Mouse (Mus musculus) hindbrain, embryonic 13.5 days (tissue): ENCODE measurements around the gene Pitpnm3. TPM values are rescaled to one million over a fixed set of nuclear protein-coding genes. Genes with fewer than 3 reads are reported as not detected.

Experiments
- ATAC-seq: fragments of 200-750 bp; cut with Nextera tagmentation; 2 replicates; pipeline ENCODE4 v1.8.0; 2017; ENCODE audit warnings: moderate TSS enrichment; ENCODE audit not compliant: low FRiP score
- H3K27ac ChIP-seq: fragments of 300-500 bp; sonication (generic); 2 replicates; pipeline ENCODE4 v1.5.1; 2015; ENCODE audit warnings: inconsistent platforms, mild to moderate bottlenecking, moderate library complexity
- H3K27me3 ChIP-seq: fragments of 300-500 bp; sonication (generic); 2 replicates; pipeline ENCODE4 v1.6.1; 2015; ENCODE audit warnings: mild to moderate bottlenecking, inconsistent platforms
- H3K36me3 ChIP-seq: fragments of 300-500 bp; sonication (generic); 2 replicates; pipeline ENCODE4 v1.6.1; 2015; ENCODE audit warnings: mild to moderate bottlenecking, inconsistent platforms
- H3K4me1 ChIP-seq: fragments of 300-500 bp; sonication (generic); replicated peaks from 2 replicates; pipeline ENCODE4 v1.6.1; 2015; ENCODE audit warnings: inconsistent platforms
- H3K4me2 ChIP-seq: fragments of 300-500 bp; sonication (generic); 2 replicates; pipeline ENCODE4 v1.6.1; 2015; ENCODE audit warnings: inconsistent platforms, mild to moderate bottlenecking, moderate library complexity
- H3K4me3 ChIP-seq: fragments of 300-500 bp; sonication (generic); 2 replicates; pipeline ENCODE4 v1.5.1; 2015; ENCODE audit warnings: mild to moderate bottlenecking, inconsistent platforms
- H3K9ac ChIP-seq: fragments of 300-500 bp; sonication (generic); 2 replicates; pipeline ENCODE4 v1.6.1; 2015; ENCODE audit warnings: mild to moderate bottlenecking, inconsistent platforms
- H3K9me3 ChIP-seq: fragments of 300-500 bp; sonication (generic); 2 replicates; pipeline ENCODE4 v1.6.1; 2016; ENCODE audit warnings: inconsistent platforms
- WGBS: fragments of 180-500 bp; shearing (Covaris S2); methylation state at CpG from one replicate; pipeline ENCODE4 v1.1.7; 2015; 5-methylcytosine and 5-hydroxymethylcytosine counted together
- polyA plus RNA-seq: library from polyadenylated mRNA; unstranded; fragments of >200 nt; fragmentation: Nextera tagmentation; extraction: Ambion mirVana; gene quantifications from 2 replicates; pipeline ENCODE4 v1.2.1, GENCODE M21; 2015

The Pitpnm3 gene
- polyA plus RNA-seq, 1 experiment from 2014 or later, result 1.9 TPM

- Histone ChIP-seq H3K9me3 (no peaks in the 10 kb centered on the region), H3K27me3 (0 out of 2 replicates have a peak, but pooled peaks cover 3% of the 10 kb centered on the region), H3K9ac (no peak overlapping the region), H3K36me3 (no peaks in the 10 kb centered on the region), H3K4me1 (peaks cover 33% of the 10 kb centered on the region), H3K4me3 (no peak overlapping the region), H3K27ac (no peak overlapping the region), H3K4me2 (no peak overlapping the region)
- ATAC-seq, result no peak
- WGBS, result 89% methylated on average over 6 of the region's 6 CpGs
These were observed 135.4 kb downstream of the Pitpnm3 start for GRCm38 (mm10) chr11:72000194-72000593.

Other genes starting within 250 kb of the Pitpnm3 start
- gene Aipl1, start 98.3 kb downstream of the Pitpnm3 start, polyA plus RNA-seq, result 0.31 and 0.39 TPM in 2 replicates
- 43.2 and 43.6 TPM in 2 replicates for gene Pimreg, start 93.7 kb downstream of the Pitpnm3 start, polyA plus RNA-seq
- gene Gm43951, start 71.1 kb upstream of the Pitpnm3 start, polyA plus RNA-seq, result 1.3 and 1.5 TPM in 2 replicates
- gene 4933427D14Rik, start 71.7 kb upstream of the Pitpnm3 start, polyA plus RNA-seq, result 26.3 and 28.4 TPM in 2 replicates
- gene Txndc17, start 71.8 kb upstream of the Pitpnm3 start, polyA plus RNA-seq, result 160 and 166 TPM in 2 replicates
- gene Med31, start 79.8 kb upstream of the Pitpnm3 start, polyA plus RNA-seq, result 62.5 and 67.2 TPM in 2 replicates
- 1.4 and 1.5 TPM in 2 replicates for gene Slc13a5, start 131.4 kb upstream of the Pitpnm3 start, polyA plus RNA-seq
- 1.8 and 2.0 TPM in 2 replicates for gene Xaf1, start 165.9 kb upstream of the Pitpnm3 start, polyA plus RNA-seq
- gene Fbxo39, start 178.7 kb upstream of the Pitpnm3 start, polyA plus RNA-seq, result not detected in 2 replicates
- gene Tekt1, start 226.7 kb upstream of the Pitpnm3 start, polyA plus RNA-seq, result 7.5 and 9.3 TPM in 2 replicates